ENCODE assay signal across 9 mouse cellular contexts in the genomic region with DNA sequence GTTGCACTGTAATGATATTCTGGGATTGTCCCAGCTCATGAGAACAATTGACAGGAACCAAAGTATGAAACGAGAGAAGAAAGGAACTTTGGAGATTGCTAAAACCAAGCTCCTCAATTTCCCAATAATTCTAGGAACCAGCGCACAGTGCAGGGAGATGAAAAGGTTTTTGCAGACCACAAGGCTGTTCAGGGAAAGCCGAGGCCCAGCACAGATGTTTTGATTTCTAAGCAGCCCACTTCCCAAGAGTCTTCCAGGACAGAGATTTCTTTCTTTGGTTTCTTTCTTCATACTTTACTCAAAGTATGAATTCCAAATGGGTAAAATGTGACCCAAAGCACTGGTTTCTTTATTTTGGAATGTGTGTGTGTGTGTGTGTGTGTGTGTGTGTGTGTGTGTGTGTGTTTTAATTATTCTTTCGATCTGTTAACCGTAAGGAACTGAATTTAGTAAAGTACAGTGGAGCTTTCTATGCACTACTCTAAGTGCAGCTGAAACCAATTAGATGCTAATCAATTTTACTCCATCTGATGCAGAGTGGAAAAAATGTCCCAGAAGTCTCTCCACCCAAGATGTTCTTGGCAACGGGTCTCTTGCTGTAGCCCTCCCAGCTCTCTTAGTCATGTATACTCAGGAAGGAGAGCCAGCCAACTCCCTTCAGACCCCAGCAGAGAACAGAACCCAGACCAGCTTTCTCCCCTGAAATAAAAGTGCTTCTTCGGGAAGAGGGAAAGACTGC. TPM values are rescaled to one million over a fixed set of nuclear protein-coding genes. Genes with fewer than 3 reads are reported as not detected.
DNase-seq lines count a peak whose midpoint lies in the region; ATAC-seq and TF ChIP-seq lines count a peak whose summit lies in the region.
"Had no signal": no experiment of that assay in that cellular context is flagged by ENCODE, and none has a peak within 500 bp of the region (broad histone marks: within the 10 kb centered on the region; RNA-seq: fewer than 3 reads in every experiment).

No protein-coding gene starts in this region.

- TF ChIP-seq CTCF in stomach, postnatal 0 days (IDR thresholded peaks at IDR 0.05; ENCODE audit: low read depth): no peak

- 55% methylated on average over 7 of the region's 7 CpGs for WGBS in neural tube, embryonic 13.5 days
- 48% methylated on average over 7 of the region's 7 CpGs for WGBS in forebrain, embryonic 15.5 days
- WGBS in hindbrain, embryonic 12.5 days: 61% methylated on average over 7 of the region's 7 CpGs
- 43% methylated on average over 7 of the region's 7 CpGs for WGBS in stomach, postnatal 0 days

- peaks cover 9% of the 10 kb centered on the region for H3K4me1 ChIP-seq in neural tube, embryonic 13.5 days (replicated peaks)
- peaks cover 38% of the 10 kb centered on the region for H3K4me1 ChIP-seq in forebrain, embryonic 15.5 days
- peaks cover 3% of the 10 kb centered on the region; the same call in 1 of the 2 replicates for H3K4me1 ChIP-seq in hindbrain, embryonic 12.5 days
- H3K4me1 ChIP-seq in stomach, postnatal 0 days (replicated peaks; ENCODE audit: control insufficient read depth, insufficient read depth): no peaks in the 10 kb centered on the region

- H3K4me3 ChIP-seq in neural tube, embryonic 13.5 days: no peak overlapping the region
- H3K4me3 ChIP-seq in forebrain, embryonic 15.5 days: no peak overlapping the region
- no peak overlapping the region for H3K4me3 ChIP-seq in hindbrain, embryonic 12.5 days
- H3K4me3 ChIP-seq in stomach, postnatal 0 days (ENCODE audit: low read depth, low read length): no peak overlapping the region
- H3K4me3 ChIP-seq: megakaryocyte, embryonic 14.5 days had no signal

- no peak; the same call in 1 of the 2 replicates for ATAC-seq in neural tube, embryonic 13.5 days (ENCODE audit: low read depth)
- peak; percentile 84 for ATAC-seq in forebrain, embryonic 15.5 days (replicated peaks)
- ATAC-seq in hindbrain, embryonic 12.5 days (ENCODE audit: low FRiP score): no peak
- ATAC-seq in stomach, postnatal 0 days (ENCODE audit: low FRiP score, low TSS enrichment): peak; percentile 78; the same call in 1 of the 2 replicates

- TF ChIP-seq EP300 in stomach, postnatal 0 days (optimal IDR thresholded peaks at IDR 0.05): no peak

- H3K36me3 ChIP-seq in neural tube, embryonic 13.5 days: no peaks in the 10 kb centered on the region
- H3K36me3 ChIP-seq in forebrain, embryonic 15.5 days: no peaks in the 10 kb centered on the region
- H3K36me3 ChIP-seq in hindbrain, embryonic 12.5 days: no peaks in the 10 kb centered on the region
- no peaks in the 10 kb centered on the region for H3K36me3 ChIP-seq in stomach, postnatal 0 days (ENCODE audit: control insufficient read depth, insufficient read depth, low read length)

- no peak overlapping the region for H3K9ac ChIP-seq in neural tube, embryonic 13.5 days
- no peak overlapping the region for H3K9ac ChIP-seq in forebrain, embryonic 15.5 days (replicated peaks)
- H3K9ac ChIP-seq in hindbrain, embryonic 12.5 days: no peak overlapping the region
- H3K9ac ChIP-seq in stomach, postnatal 0 days (ENCODE audit: low read length): no peak overlapping the region

- H3K4me2 ChIP-seq in neural tube, embryonic 13.5 days: no peak overlapping the region
- H3K4me2 ChIP-seq in forebrain, embryonic 15.5 days (replicated peaks): no peak overlapping the region
- no peak overlapping the region for H3K4me2 ChIP-seq in hindbrain, embryonic 12.5 days (replicated peaks)
- H3K4me2 ChIP-seq in stomach, postnatal 0 days (replicated peaks; ENCODE audit: low read depth): no peak overlapping the region

- H3K9me3 ChIP-seq in neural tube, embryonic 13.5 days: no peaks in the 10 kb centered on the region
- no peaks in the 10 kb centered on the region for H3K9me3 ChIP-seq in forebrain, embryonic 15.5 days
- no peaks in the 10 kb centered on the region for H3K9me3 ChIP-seq in hindbrain, embryonic 12.5 days (replicated peaks)
- H3K9me3 ChIP-seq in stomach, postnatal 0 days (ENCODE audit: control insufficient read depth, low read length): no peaks in the 10 kb centered on the region

- H3K27me3 ChIP-seq in neural tube, embryonic 13.5 days: no peaks in the 10 kb centered on the region
- no peaks in the 10 kb centered on the region for H3K27me3 ChIP-seq in forebrain, embryonic 15.5 days
- no peaks in the 10 kb centered on the region for H3K27me3 ChIP-seq in hindbrain, embryonic 12.5 days
- H3K27me3 ChIP-seq in stomach, postnatal 0 days (ENCODE audit: control insufficient read depth, insufficient read depth, low read length): no peaks in the 10 kb centered on the region
- H3K27me3 ChIP-seq: megakaryocyte, embryonic 14.5 days had no signal

- DNase-seq in neural tube, embryonic 10.5 days (ENCODE audit: extremely low spot score, low spot score): no peak
- no peak for DNase-seq in stomach, postnatal 0 days (ENCODE audit: low spot score)
- no peak for DNase-seq in thymus, postnatal 10 days (ENCODE audit: low spot score in 2 of 2)
- no peak for DNase-seq in adrenal gland, postnatal 4 days (ENCODE audit: low spot score in 2 of 2)
- no peak for DNase-seq in adrenal gland, postnatal 14 days

- H3K27ac ChIP-seq in neural tube, embryonic 13.5 days (replicated peaks): peak overlapping the region; percentile 55
- peak overlapping the region; percentile 31; the same call in 1 of the 2 replicates for H3K27ac ChIP-seq in forebrain, embryonic 15.5 days (replicated peaks)
- H3K27ac ChIP-seq in hindbrain, embryonic 12.5 days: peak overlapping the region; percentile 76
- peak overlapping the region; percentile 70 for H3K27ac ChIP-seq in stomach, postnatal 0 days (replicated peaks)

RNA-seq across cellular contexts. Expression of a gene that starts 44.5 kb away (rescaled TPM):
- polyA plus RNA-seq in neural tube, embryonic 13.5 days (2015; fragmentation: Nextera tagmentation; extraction: Ambion mirVana): 156 and 165 TPM in 2 replicates
- 80.6 and 82.9 TPM in 2 replicates for polyA plus RNA-seq in forebrain, embryonic 15.5 days (2015; fragmentation: Nextera tagmentation; extraction: Ambion mirVana)
- polyA plus RNA-seq in hindbrain, embryonic 12.5 days (2016; fragmentation: Nextera tagmentation; extraction: Ambion mirVana): 328 and 345 TPM in 2 replicates
- polyA plus RNA-seq in stomach, postnatal 0 days (2015; fragmentation: Nextera tagmentation; extraction: Ambion mirVana): 238 and 254 TPM in 2 replicates
- total RNA-seq in adrenal gland, postnatal 4 days (2021): 100 to 1,000 TPM; 242 to 304 TPM
- 120 and 144 TPM in 2 replicates for total RNA-seq in adrenal gland, postnatal 14 days (2021)

Comparison
In these comparisons a context has a peak if more than half of its experiments do, and no peak if none do; other contexts are left out.
1. ATAC-seq: peak in forebrain, embryonic 15.5 days (single experiment) and stomach, postnatal 0 days (single experiment); none in neural tube, embryonic 13.5 days (single experiment) and hindbrain, embryonic 12.5 days (single experiment).
2. Peak in every context shown above with its lines, with median percentiles within 50 percentile points of each other: H3K27ac ChIP-seq.